Mouse (Mus musculus) ES-Bruce4 (cell line): ENCODE measurements around the gene Sco2. TPM values are rescaled to one million over a fixed set of nuclear protein-coding genes. Genes with fewer than 3 reads are reported as not detected.
A peak's percentile ranks its signal among the peaks of the same experiment; 100 is the strongest.

Experiments used
- H3K27ac ChIP-seq: 2 replicates; pipeline ENCODE4 v1.5.1; 2012; ENCODE audit warnings: low read length, inconsistent platforms; ENCODE audit not compliant: insufficient read depth
- H3K27me3 ChIP-seq: 2 replicates; pipeline ENCODE4 v1.6.1; 2012; ENCODE audit warnings: mild to moderate bottlenecking, low read length, inconsistent platforms; ENCODE audit not compliant: control insufficient read depth, poor library complexity, insufficient read depth, severe bottlenecking
- H3K36me3 ChIP-seq: 2 replicates; pipeline ENCODE4 v1.6.1; 2012; ENCODE audit warnings: inconsistent platforms, mild to moderate bottlenecking, low read length, moderate library complexity; ENCODE audit not compliant: control insufficient read depth, poor library complexity, insufficient read depth, severe bottlenecking
- H3K4me1 ChIP-seq: one replicate; pipeline ENCODE4 v1.8.1; 2011; ENCODE audit warnings: low read length; ENCODE audit not compliant: control insufficient read depth, insufficient read depth
- H3K4me3 ChIP-seq: 2 replicates; pipeline ENCODE4 v1.5.1; 2011; ENCODE audit warnings: low read depth, mild to moderate bottlenecking, low read length
- H3K9ac ChIP-seq: 2 replicates; pipeline ENCODE4 v1.6.1; 2012; ENCODE audit warnings: low read depth, mild to moderate bottlenecking, inconsistent platforms; ENCODE audit not compliant: poor library complexity, severe bottlenecking
- H3K9me3 ChIP-seq: replicated peaks from 2 replicates; pipeline ENCODE4 v1.6.1; 2012; ENCODE audit warnings: mild to moderate bottlenecking, low read length, inconsistent platforms; ENCODE audit not compliant: control insufficient read depth, poor library complexity, insufficient read depth, severe bottlenecking
- CTCF ChIP-seq: IDR thresholded peaks from one replicate; pipeline ENCODE4 v1.8.1; 2011; ENCODE audit warnings: low read depth, low read length
- EP300 ChIP-seq: IDR thresholded peaks from 2 replicates; pipeline ENCODE4 v1.6.1; 2011; ENCODE audit warnings: low read depth, low read length; ENCODE audit not compliant: insufficient read depth
- POLR2A ChIP-seq: IDR thresholded peaks from one replicate; pipeline ENCODE4 v1.8.1; 2011; ENCODE audit warnings: low read length; ENCODE audit not compliant: insufficient read depth
- polyA plus RNA-seq: library from polyadenylated mRNA; stranded (reverse); fragments of >200 nt; gene quantifications from 2 replicates; pipeline ENCODE4 v1.2.4, GENCODE M21; 2011; ENCODE audit warnings: low read depth; ENCODE audit not compliant: missing spikeins, insufficient read depth, insufficient read length

The Sco2 gene
- polyA plus RNA-seq, 1 experiment: 11.0 TPM

DNA sequence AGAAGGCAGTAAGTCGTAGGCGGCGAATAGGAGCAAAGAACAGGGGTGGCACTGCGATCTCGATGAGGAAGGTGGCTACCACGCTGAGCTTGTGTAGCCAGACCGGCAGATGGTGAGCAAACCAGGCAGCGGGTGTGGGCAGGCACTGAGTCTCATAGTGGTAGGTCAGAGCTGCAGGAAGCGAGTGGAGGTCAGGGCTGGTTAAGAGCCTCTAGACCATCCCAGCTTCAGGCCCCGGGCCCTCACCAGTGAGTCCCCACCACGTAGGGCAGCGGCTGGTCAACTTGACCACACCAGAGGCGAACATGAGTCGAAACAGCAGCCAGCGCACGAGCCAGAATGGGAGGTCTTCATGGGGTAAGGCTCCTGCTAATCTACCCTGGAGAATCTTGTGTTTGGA, 19.8 kb downstream of the Sco2 start:
- H3K27me3 ChIP-seq: no peaks in the 10 kb centered on the region
- no peak overlapping the region for H3K4me3 ChIP-seq
- H3K36me3 ChIP-seq: peaks cover 4% of the 10 kb centered on the region; the same call in 1 of the 2 replicates
- TF ChIP-seq EP300 (no peak), CTCF (no peak), POLR2A (no peak)
- H3K9ac ChIP-seq: no peak overlapping the region
- H3K4me1 ChIP-seq: peaks cover 2% of the 10 kb centered on the region
- H3K27ac ChIP-seq: no peak overlapping the region
- H3K9me3 ChIP-seq: no peaks in the 10 kb centered on the region

- no peak overlapping the region for H3K4me3 ChIP-seq
- no peaks in the 10 kb centered on the region for H3K36me3 ChIP-seq
- H3K9me3 ChIP-seq: no peaks in the 10 kb centered on the region
- H3K9ac ChIP-seq: no peak overlapping the region
- H3K27ac ChIP-seq: no peak overlapping the region
- H3K27me3 ChIP-seq: no peaks in the 10 kb centered on the region
- no peak for TF ChIP-seq POLR2A
- TF ChIP-seq CTCF: no peak
- TF ChIP-seq EP300: no peak
- H3K4me1 ChIP-seq: peaks cover 2% of the 10 kb centered on the region
Measured at GRCm38 (mm10) chr15:89352795-89353194, 20.9 kb downstream of the Sco2 start.

DNA sequence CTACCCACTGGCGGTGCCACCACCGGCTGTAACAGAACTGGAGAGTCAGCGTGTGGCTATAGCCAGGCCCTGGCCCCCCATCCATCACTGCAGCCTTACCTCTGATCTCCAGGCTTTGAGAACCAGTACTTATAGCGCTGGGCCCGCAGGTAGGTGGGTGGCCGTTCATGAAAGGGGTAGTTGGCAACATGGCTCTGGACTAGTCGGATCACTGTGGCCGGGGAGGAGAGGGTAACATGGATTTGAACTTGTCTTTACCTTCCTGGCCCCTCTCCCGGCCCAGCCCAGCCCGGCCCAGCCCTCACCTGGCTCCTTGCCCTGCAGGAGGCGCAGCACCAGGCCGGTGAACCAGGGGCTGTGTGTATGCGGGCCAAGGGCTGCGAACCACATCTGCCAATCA, 21.6 kb downstream of the Sco2 start:
- Histone ChIP-seq H3K27ac (no peak overlapping the region), H3K36me3 (no peaks in the 10 kb centered on the region), H3K27me3 (no peaks in the 10 kb centered on the region), H3K9me3 (no peaks in the 10 kb centered on the region), H3K9ac (peak overlapping the region; percentile 64), H3K4me3 (peak overlapping the region; percentile 24; the same call in 1 of the 2 replicates), H3K4me1 (peaks cover 2% of the 10 kb centered on the region)
- no peak for TF ChIP-seq EP300
- no peak for TF ChIP-seq CTCF
- no peak for TF ChIP-seq POLR2A

DNA sequence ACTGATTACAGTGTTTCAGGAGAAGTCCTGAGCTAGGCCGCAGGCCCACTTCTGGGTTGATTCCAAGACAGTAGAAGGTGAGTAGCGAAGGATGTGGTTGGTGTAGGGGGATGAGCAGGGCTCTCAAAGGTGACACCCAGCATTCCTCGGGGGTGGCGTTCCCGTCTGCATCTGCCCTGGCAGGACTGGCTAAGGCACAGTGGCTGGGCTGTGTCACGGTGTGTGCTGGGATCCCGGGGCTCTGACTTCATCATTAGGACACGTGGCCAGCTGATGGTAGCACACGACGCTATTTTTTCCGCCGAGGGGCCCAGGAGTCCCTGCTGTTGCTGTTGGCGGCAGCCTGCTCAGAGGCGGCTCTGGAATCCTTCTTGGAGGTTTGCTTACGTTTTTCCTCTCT, 22.3 kb downstream of the Sco2 start:
- Histone ChIP-seq H3K9ac (peak overlapping the region; percentile 64), H3K9me3 (no peaks in the 10 kb centered on the region), H3K4me1 (peaks cover 2% of the 10 kb centered on the region), H3K27me3 (no peaks in the 10 kb centered on the region), H3K36me3 (no peaks in the 10 kb centered on the region), H3K4me3 (peak overlapping the region; percentile 26; the same call in 1 of the 2 replicates), H3K27ac (no peak overlapping the region)
- TF ChIP-seq EP300 (no peak), CTCF (no peak), POLR2A (no peak)

GRCm38 (mm10) chr15:89350447-89350846, 23.2 kb downstream of the Sco2 start:
- no peaks in the 10 kb centered on the region for H3K36me3 ChIP-seq
- H3K27ac ChIP-seq: no peak overlapping the region
- H3K9ac ChIP-seq: no peak overlapping the region
- H3K9me3 ChIP-seq: no peaks in the 10 kb centered on the region
- peaks cover 2% of the 10 kb centered on the region for H3K4me1 ChIP-seq
- no peak overlapping the region for H3K4me3 ChIP-seq
- TF ChIP-seq POLR2A (no peak), EP300 (no peak)
- H3K27me3 ChIP-seq: no peaks in the 10 kb centered on the region

DNA sequence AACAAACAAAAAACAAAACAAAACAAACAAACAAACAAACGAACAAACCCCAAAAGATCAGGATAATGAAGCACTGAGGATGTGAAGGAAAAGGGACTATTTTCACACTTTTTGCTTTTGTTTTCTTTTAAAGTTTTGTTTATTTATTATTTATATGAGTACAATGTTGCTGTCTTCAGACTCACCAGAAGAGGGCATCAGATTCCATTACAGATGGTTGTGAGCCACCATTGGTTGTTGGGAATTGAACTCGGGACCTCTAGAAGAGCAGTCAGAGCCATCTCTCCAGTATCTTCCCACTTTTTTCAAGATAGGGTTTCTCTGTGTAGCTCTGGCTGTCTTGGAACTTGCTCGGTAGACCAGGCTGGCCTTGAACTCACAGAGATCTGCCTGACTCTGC, 30.3 kb downstream of the Sco2 start:
- no peak overlapping the region for H3K27ac ChIP-seq
- no peaks in the 10 kb centered on the region for H3K36me3 ChIP-seq
- no peak overlapping the region for H3K4me3 ChIP-seq
- peak; percentile 7 for TF ChIP-seq CTCF
- TF ChIP-seq POLR2A: no peak
- no peak overlapping the region for H3K9ac ChIP-seq
- H3K27me3 ChIP-seq: no peaks in the 10 kb centered on the region
- no peaks in the 10 kb centered on the region for H3K4me1 ChIP-seq
- no peaks in the 10 kb centered on the region for H3K9me3 ChIP-seq
